Mouse (Mus musculus) small intestine, adult 2 months (tissue): Measurements from ENCODE around the gene Plcd4. TPM values are rescaled to one million over a fixed set of nuclear protein-coding genes. Genes with fewer than 3 reads are reported as not detected.

ENCODE experiments used
- H3K27ac ChIP-seq: fragments of 200-500 bp; 2 replicates; pipeline ENCODE4 v1.5.1; 2012; ENCODE audit warnings: low read depth, low read length, control low read depth, inconsistent platforms; ENCODE audit not compliant: insufficient read depth
- H3K27me3 ChIP-seq: fragments of 200-500 bp; 2 replicates; pipeline ENCODE4 v1.6.1; 2012; ENCODE audit warnings: mild to moderate bottlenecking, moderate library complexity, low read length, inconsistent platforms; ENCODE audit not compliant: control insufficient read depth, insufficient read depth
- H3K36me3 ChIP-seq: fragments of 200-500 bp; 2 replicates; pipeline ENCODE4 v1.6.1; 2012; ENCODE audit warnings: mild to moderate bottlenecking, low read length, control low read depth, inconsistent platforms; ENCODE audit not compliant: control insufficient read depth, insufficient read depth
- H3K4me1 ChIP-seq: fragments of 200-500 bp; 2 replicates; pipeline ENCODE4 v1.6.1; 2012; ENCODE audit warnings: low read length, inconsistent platforms, mixed read lengths; ENCODE audit not compliant: control insufficient read depth, insufficient read depth, insufficient read length
- H3K4me3 ChIP-seq: fragments of 200-500 bp; 2 replicates; pipeline ENCODE4 v1.5.1; 2012; ENCODE audit warnings: low read depth, mild to moderate bottlenecking, control low read depth, inconsistent platforms, low read length, moderate library complexity
- CTCF ChIP-seq: fragments of 200-500 bp; IDR thresholded peaks from 2 replicates; pipeline ENCODE4 v1.5.1; 2012; ENCODE audit warnings: low read depth, mild to moderate bottlenecking, control low read depth, inconsistent platforms, low read length, moderate library complexity, mixed read lengths; ENCODE audit not compliant: insufficient replicate concordance, insufficient read length; ENCODE audit errors: extremely low read depth
- POLR2A ChIP-seq: fragments of 200-500 bp; IDR thresholded peaks from 2 replicates; pipeline ENCODE4 v1.6.1; 2012; ENCODE audit warnings: low read depth, mild to moderate bottlenecking, control low read depth, inconsistent platforms, low read length, moderate library complexity
- WGBS: fragments of 180-500 bp; shearing (Covaris S2); methylation state at CpG from one replicate; pipeline ENCODE4 v1.1.7; 2018; 5-methylcytosine and 5-hydroxymethylcytosine counted together
- polyA plus RNA-seq: library from polyadenylated mRNA; depleted of rRNA; stranded (reverse); fragments of >200 nt; gene quantifications from 2 replicates; pipeline ENCODE4 v1.2.3, GENCODE M21; 2012

The Plcd4 gene
- polyA plus RNA-seq, 1 experiment = not detected

DNA sequence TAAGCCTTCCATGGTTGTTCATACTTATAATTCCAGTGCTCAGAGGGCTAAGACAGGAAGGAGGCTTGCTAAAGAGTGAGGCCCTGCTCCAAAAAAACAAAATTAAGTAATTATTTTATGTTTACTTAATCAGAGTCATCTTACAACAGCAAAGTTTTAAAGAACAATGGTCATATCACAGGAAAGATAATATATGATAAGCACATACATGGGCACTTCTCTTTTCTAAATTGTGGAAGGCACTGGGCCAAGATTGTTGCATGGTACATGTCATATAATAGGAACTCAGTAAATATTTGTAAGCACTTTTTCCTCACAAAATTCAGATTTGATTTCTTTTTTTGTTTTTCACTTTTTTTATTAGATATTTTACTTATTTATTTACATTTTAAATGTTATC, 22.8 kb upstream of the Plcd4 start:
- Histone ChIP-seq H3K36me3 (peaks cover 42% of the 10 kb centered on the region), H3K4me1 (no peaks in the 10 kb centered on the region), H3K27me3 (no peaks in the 10 kb centered on the region), H3K4me3 (no peak overlapping the region), H3K27ac (no peak overlapping the region)
- TF ChIP-seq CTCF = no peak
- no peak for TF ChIP-seq POLR2A

DNA sequence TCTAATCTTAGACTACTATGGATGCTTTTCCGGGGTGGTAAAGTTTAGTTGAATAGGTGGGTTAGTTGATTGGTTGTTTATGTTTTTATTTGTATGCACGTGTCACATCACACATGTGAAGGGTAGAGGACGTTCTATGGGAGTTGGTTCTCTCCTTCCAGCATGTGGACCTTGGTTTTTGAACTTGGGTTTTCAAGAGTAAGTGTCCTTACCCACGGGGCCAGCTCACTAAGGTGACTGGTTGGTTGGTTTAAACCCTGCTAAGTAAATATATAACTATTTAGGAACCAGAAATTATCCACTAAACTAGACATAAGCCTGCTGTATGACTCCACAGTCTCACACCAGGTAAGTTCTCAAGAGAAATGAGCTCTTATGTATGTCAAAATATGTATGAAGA, 17.9 kb upstream of the Plcd4 start:
- WGBS = 83% methylated on average over 4 of the region's 4 CpGs
- Histone ChIP-seq H3K4me1 (no peaks in the 10 kb centered on the region), H3K27ac (no peak overlapping the region), H3K36me3 (peaks cover 66% of the 10 kb centered on the region), H3K27me3 (no peaks in the 10 kb centered on the region), H3K4me3 (no peak overlapping the region)
- TF ChIP-seq CTCF (no peak), POLR2A (no peak)

DNA sequence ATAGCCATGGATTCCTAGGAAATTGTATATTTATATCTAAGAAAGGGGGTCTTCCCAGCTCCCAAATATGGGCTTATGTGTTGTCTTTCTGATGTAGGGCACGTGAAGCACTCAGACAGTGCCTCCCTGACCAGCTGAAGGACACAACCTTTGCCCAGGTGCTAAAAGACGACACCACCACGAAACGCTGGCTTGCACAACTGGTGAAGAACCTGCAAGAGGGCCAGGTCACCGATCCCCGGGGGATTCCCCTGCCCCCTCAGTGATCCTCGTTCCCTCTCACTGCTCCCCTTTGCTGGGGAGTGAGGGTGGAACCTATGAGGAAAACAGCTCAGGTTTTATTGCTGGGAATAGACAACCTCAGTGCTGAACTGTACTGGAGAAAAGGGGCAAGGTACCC, 14.1 kb upstream of the Plcd4 start:
- Histone ChIP-seq H3K27ac (no peak overlapping the region), H3K27me3 (no peaks in the 10 kb centered on the region), H3K36me3 (peaks cover 68% of the 10 kb centered on the region), H3K4me1 (no peaks in the 10 kb centered on the region), H3K4me3 (no peak overlapping the region)
- TF ChIP-seq POLR2A (no peak), CTCF (no peak)
- 82% methylated on average over 7 of the region's 7 CpGs for WGBS

DNA sequence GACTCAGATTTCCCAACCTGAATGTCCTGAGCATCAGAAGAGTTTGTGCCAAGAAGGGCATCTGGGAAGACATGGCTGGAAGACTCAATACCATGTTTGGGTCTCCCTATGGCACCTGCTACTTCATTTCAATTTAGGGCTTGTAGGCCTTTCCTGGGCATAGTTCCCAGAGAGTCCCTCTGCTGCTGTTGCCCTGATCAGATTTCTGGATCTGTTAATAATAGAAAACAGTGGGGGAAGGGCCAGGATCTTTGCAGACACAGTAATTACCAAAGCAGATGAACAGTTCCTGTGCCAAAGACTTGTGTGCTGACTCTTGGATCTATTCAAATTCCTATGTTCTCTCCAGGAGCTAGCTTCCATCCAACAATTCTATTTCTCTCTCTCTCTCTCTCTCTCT, 4.0 kb upstream of the Plcd4 start:
- 0 out of 2 replicates have a peak, but pooled peaks cover 5% of the 10 kb centered on the region for H3K27me3 ChIP-seq
- no peaks in the 10 kb centered on the region for H3K4me1 ChIP-seq
- TF ChIP-seq CTCF (no peak), POLR2A (no peak)
- H3K36me3 ChIP-seq = no peaks in the 10 kb centered on the region
- H3K27ac ChIP-seq = no peak overlapping the region
- H3K4me3 ChIP-seq = no peak overlapping the region

DNA sequence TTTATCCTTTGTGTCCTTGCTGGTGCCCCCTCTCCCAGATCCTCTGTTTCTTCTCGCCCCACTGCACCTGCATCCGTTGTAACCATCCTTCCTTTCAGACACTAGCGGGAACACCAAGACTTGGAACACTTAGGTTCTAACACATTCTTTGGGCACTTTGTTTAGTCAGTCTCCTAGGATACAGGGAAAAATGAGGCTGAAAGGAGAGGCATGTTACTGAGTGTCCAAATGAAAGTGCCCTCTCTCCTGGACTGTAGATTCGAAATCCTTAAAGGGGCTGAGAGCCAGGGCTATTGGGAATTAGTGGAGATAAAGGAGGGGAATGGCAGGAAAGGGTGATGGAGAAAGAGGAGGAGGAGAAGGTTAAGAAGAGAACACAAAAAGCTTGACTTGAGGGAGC, 1.5 kb downstream of the Plcd4 start, which contains the start of gene Usp37:
TSS of gene Usp37 (minus strand) at position 101 of the 400 bp plus-strand sequence.
- no peaks in the 10 kb centered on the region for H3K4me1 ChIP-seq
- H3K36me3 ChIP-seq = no peaks in the 10 kb centered on the region
- no peak within 1 kb of the TSS for H3K27ac ChIP-seq
- 0 out of 2 replicates have a peak, but pooled peaks cover 9% of the 10 kb centered on the region for H3K27me3 ChIP-seq
- TF ChIP-seq CTCF (no peak), POLR2A (no peak)
- 77% methylated on average over 4 of the region's 4 CpGs for WGBS
- no peak within 1 kb of the TSS for H3K4me3 ChIP-seq

DNA sequence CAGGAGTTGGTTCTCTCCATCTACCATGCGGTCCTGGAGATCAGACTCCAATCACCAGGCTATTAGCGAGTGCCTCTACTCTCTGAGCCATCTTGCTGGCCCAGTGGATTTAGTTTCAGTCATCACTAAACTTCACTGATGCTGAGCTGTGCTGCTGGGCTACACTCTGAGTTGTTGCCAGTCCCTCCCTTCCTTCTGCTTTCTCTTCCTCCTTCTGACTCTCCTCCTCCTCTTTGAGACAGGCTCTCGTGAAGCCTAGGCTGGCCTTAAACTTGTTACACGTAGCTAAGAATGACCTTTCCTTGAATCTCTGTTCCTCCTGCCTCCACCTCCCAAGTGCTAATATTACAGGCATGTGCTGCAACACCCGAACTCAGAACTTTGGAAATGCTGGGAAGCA, 16.4 kb downstream of the Plcd4 start:
- TF ChIP-seq POLR2A = no peak
- no peak for TF ChIP-seq CTCF
- WGBS = 78% methylated on average over 5 of the region's 5 CpGs
- Histone ChIP-seq H3K27ac (no peak overlapping the region), H3K27me3 (no peaks in the 10 kb centered on the region), H3K4me3 (no peak overlapping the region), H3K4me1 (no peaks in the 10 kb centered on the region), H3K36me3 (no peaks in the 10 kb centered on the region)

DNA sequence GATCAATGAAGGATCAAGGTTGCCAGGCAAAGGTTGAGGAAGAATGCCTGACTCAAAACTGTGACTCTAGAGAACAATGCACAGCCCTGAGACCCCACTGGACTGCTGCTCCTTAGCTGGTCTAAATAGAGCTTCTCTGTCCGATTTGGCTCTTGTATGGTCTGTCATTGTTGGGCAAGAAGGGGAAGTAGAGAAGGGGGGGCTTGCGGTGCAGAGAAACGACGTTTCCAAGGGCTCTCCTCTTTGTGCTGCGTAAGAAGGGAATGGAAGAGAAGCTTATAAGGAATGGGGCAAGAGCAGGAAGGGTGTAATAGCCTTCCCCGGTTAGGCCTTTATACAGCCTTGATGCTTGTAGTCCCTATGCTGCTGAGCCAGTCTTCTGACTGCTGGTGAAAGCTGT, 23.1 kb downstream of the Plcd4 start:
- H3K4me1 ChIP-seq = no peaks in the 10 kb centered on the region
- no peak overlapping the region for H3K4me3 ChIP-seq
- TF ChIP-seq CTCF = no peak
- TF ChIP-seq POLR2A = no peak
- 87% methylated on average over 6 of the region's 6 CpGs for WGBS
- H3K27ac ChIP-seq = no peak overlapping the region
- peaks cover 38% of the 10 kb centered on the region for H3K36me3 ChIP-seq
- H3K27me3 ChIP-seq = no peaks in the 10 kb centered on the region
